Mouse (Mus musculus): Measurements from ENCODE around the gene Gm13420.

- no peak for TF ChIP-seq POLR2A (IDR thresholded peaks at IDR 0.05; ENCODE audit: borderline replicate concordance, extremely low read depth, low read depth, low read length)
- TF ChIP-seq CTCF (IDR thresholded peaks at IDR 0.05; ENCODE audit: insufficient read depth, low read length): no peak
Measured at GRCm38 (mm10) chr2:29792772-29793487, 41.4 kb upstream of the Gm13420 start.

All from lung, adult 2 months (tissue).